Mouse (Mus musculus) myocyte (in vitro differentiated cells): Measurements from ENCODE around the gene Msi2. TPM values are rescaled to one million over a fixed set of nuclear protein-coding genes. Genes with fewer than 3 reads are reported as not detected.

Source experiments
- H3K27me3 ChIP-seq: one replicate; pipeline ENCODE4 v1.6.1; 2011; ENCODE audit not compliant: control insufficient read depth, insufficient read depth, insufficient read length
- H3K36me3 ChIP-seq: one replicate; pipeline ENCODE4 v1.6.1; 2011; ENCODE audit not compliant: control insufficient read depth, insufficient read depth
- H3K4me2 ChIP-seq: one replicate; pipeline ENCODE4 v1.6.1; 2011; ENCODE audit warnings: low read depth, control low read depth
- H3K4me3 ChIP-seq: one replicate; pipeline ENCODE4 v1.5.1; 2011; ENCODE audit warnings: mild to moderate bottlenecking, control low read depth, moderate library complexity
- H3K79me2 ChIP-seq: one replicate; pipeline ENCODE4 v1.6.1; 2011; ENCODE audit not compliant: control insufficient read depth, insufficient read depth
- H3ac ChIP-seq: one replicate; pipeline ENCODE4 v1.6.1; 2011; ENCODE audit not compliant: control insufficient read depth, insufficient read length
- CEBPB ChIP-seq: IDR thresholded peaks from 2 replicates; pipeline ENCODE4 v1.6.1; 2011; ENCODE audit warnings: mild to moderate bottlenecking, moderate library complexity; ENCODE audit not compliant: poor library complexity, insufficient read depth, severe bottlenecking
- E2F4 ChIP-seq: IDR thresholded peaks from one replicate; pipeline ENCODE4 v1.6.1; 2011; ENCODE audit warnings: mild to moderate bottlenecking, control low read depth, moderate library complexity; ENCODE audit not compliant: insufficient read depth
- MAX ChIP-seq: IDR thresholded peaks from one replicate; pipeline ENCODE4 v1.6.1; 2011; ENCODE audit warnings: low read depth, mild to moderate bottlenecking, control low read depth
- MYOD1 ChIP-seq, 3 experiments: IDR thresholded peaks; one replicate each; pipeline ENCODE4 v1.6.1; 2011; ENCODE audit warnings: control low read depth in 2 of 3, low read depth in 2 of 3, mild to moderate bottlenecking in 2 of 3, moderate library complexity in 1 of 3; ENCODE audit not compliant: insufficient read length in 2 of 3, control insufficient read depth in 1 of 3
- MYOG ChIP-seq, 3 experiments: IDR thresholded peaks; one replicate each; pipeline ENCODE4 v1.6.1; 2011; ENCODE audit warnings: control low read depth in 2 of 3, low read depth in 2 of 3, mild to moderate bottlenecking in 2 of 3; ENCODE audit not compliant: insufficient read length in 2 of 3, control insufficient read depth in 1 of 3, insufficient read depth in 1 of 3
- POLR2A ChIP-seq: IDR thresholded peaks from one replicate; pipeline ENCODE4 v1.6.1; 2011; ENCODE audit warnings: low read depth, mild to moderate bottlenecking, control low read depth, moderate library complexity; ENCODE audit not compliant: insufficient read length
- POLR2AphosphoS2 ChIP-seq: IDR thresholded peaks from one replicate; pipeline ENCODE4 v1.6.1; 2011; ENCODE audit warnings: low read depth, control low read depth; ENCODE audit not compliant: insufficient read length
- REST ChIP-seq: IDR thresholded peaks from one replicate; pipeline ENCODE4 v1.6.1; 2011; ENCODE audit warnings: mild to moderate bottlenecking, control low read depth, moderate library complexity; ENCODE audit not compliant: insufficient read depth, insufficient read length
- SRF ChIP-seq: IDR thresholded peaks from one replicate; pipeline ENCODE4 v1.6.1; 2011; ENCODE audit warnings: low read depth; ENCODE audit not compliant: control insufficient read depth, insufficient read length
- TCF12 ChIP-seq: IDR thresholded peaks from one replicate; pipeline ENCODE4 v1.6.1; 2011; ENCODE audit warnings: mild to moderate bottlenecking, control low read depth; ENCODE audit not compliant: poor library complexity, insufficient read depth, severe bottlenecking
- TCF3 ChIP-seq: IDR thresholded peaks from one replicate; pipeline ENCODE4 v1.6.1; 2011; ENCODE audit warnings: low read depth, control low read depth; ENCODE audit not compliant: insufficient read length
- USF1 ChIP-seq: IDR thresholded peaks from one replicate; pipeline ENCODE4 v1.6.1; 2011; ENCODE audit warnings: low read depth, mild to moderate bottlenecking, control low read depth, moderate library complexity
- polyA plus RNA-seq: library from polyadenylated mRNA; unstranded; fragments of >200 nt; fragmentation: generic; extraction: Trizol; gene quantifications from one replicate; pipeline ENCODE4 v1.2.1, GENCODE M21; 2012; ENCODE audit warnings: missing spikeins

Gene Msi2
- polyA plus RNA-seq, 1 experiment: 37.9 TPM

DNA sequence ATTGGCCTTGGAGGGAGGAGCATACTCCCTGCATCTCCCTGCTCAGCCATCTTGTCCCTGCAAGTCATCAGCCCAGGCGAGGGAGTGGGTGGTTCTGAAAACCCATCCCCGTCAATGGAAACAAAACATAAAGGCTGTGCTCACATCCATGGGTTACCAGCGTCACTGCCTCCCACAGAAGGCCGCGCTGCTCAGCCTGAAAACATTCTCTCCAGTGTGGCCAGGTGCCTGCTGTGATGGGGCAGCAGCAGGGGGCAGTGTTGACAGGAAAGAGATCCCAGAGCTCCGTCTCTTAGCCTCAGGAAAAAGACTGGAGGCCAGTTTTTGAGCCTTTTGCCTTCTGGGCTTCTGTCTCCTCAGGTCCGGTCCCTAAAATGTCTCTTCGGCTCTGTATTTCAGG is 165.3 kb downstream of the Msi2 start:
- peaks cover 50% of the 10 kb centered on the region for H3K79me2 ChIP-seq
- H3ac ChIP-seq: no peak overlapping the region
- H3K27me3 ChIP-seq: no peaks in the 10 kb centered on the region
- no peak overlapping the region for H3K4me2 ChIP-seq
- H3K36me3 ChIP-seq: peaks cover under 1% of the 10 kb centered on the region
- H3K4me3 ChIP-seq: no peak overlapping the region
- TF ChIP-seq POLR2A (no peak), MYOD1 (IDR thresholded peaks at IDR 0.05; ENCODE audit: control insufficient read depth in 1 of 3, insufficient read length in 2 of 3, low read depth in 2 of 3) (peak in 1 of 3 experiments; percentile 47)

DNA sequence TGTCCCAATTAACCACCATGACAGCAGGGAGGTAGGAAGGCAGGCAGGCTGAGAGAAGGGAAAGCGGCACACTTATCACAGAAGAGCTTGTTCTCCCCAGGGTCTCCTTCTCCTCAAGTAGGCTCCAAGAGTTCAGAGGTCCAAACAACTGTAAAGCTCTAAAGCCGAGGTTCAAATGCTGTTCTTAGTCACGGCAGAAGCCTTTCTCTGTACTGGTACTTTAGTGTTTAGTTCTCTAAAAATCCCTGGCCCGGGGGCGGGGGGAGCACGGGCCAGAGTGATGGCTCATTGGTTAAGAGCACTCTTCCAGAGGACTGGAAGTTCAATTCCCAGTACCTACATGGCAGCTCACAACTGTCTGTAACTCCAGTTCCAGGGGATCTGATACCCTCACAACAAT is 165.9 kb downstream of the Msi2 start:
- TF ChIP-seq E2F4 (no peak), TCF3 (no peak), REST (no peak), SRF (no peak), POLR2A (no peak), USF1 (no peak), CEBPB (no peak), MAX (no peak), MYOD1 (IDR thresholded peaks at IDR 0.05; ENCODE audit: control insufficient read depth in 1 of 3, insufficient read length in 2 of 3, low read depth in 2 of 3) (no peak), POLR2AphosphoS2 (no peak), MYOG (IDR thresholded peaks at IDR 0.05; ENCODE audit: control insufficient read depth in 1 of 3, insufficient read depth in 1 of 3, insufficient read length in 2 of 3, low read depth in 2 of 3) (no peak), TCF12 (no peak)
- Histone ChIP-seq H3ac (no peak overlapping the region), H3K27me3 (no peaks in the 10 kb centered on the region), H3K79me2 (peaks cover 53% of the 10 kb centered on the region), H3K36me3 (peaks cover 3% of the 10 kb centered on the region), H3K4me3 (no peak overlapping the region), H3K4me2 (no peak overlapping the region)

DNA sequence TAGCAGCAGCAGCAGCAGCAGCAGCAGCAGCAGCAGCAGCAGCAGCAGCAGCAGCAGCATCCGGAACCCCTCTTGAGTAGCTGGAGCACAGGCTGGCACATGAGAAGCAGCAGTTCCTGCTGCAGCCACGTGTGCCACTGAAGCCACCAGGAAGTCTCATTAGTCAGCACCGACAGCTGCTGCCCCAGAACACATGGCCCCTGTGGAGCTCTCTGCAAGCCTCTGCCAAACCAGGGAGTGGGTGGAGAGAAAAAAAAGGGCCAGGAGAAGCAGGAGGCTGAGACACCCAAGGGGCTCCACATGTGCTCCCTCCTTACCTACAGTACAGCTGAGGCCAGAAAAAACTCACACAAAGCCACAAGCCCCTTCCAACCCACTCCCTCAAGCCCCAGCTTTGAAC is 167.3 kb downstream of the Msi2 start:
- no peak overlapping the region for H3ac ChIP-seq
- no peak overlapping the region for H3K4me3 ChIP-seq
- peak overlapping the region; percentile 66 for H3K4me2 ChIP-seq
- TF ChIP-seq TCF12: peak; percentile 87
- no peak for TF ChIP-seq POLR2AphosphoS2
- no peak for TF ChIP-seq CEBPB
- TF ChIP-seq TCF3: peak; percentile 92
- TF ChIP-seq MYOG (IDR thresholded peaks at IDR 0.05; ENCODE audit: control insufficient read depth in 1 of 3, insufficient read depth in 1 of 3, insufficient read length in 2 of 3, low read depth in 2 of 3): peak; percentile 97 to 99 (median 99)
- peak; percentile 77 for TF ChIP-seq USF1
- TF ChIP-seq SRF: no peak
- peak; percentile 47 for TF ChIP-seq POLR2A
- peak; percentile 81 to 98 (median 97) for TF ChIP-seq MYOD1 (IDR thresholded peaks at IDR 0.05; ENCODE audit: control insufficient read depth in 1 of 3, insufficient read length in 2 of 3, low read depth in 2 of 3)
- peak; percentile 70 for TF ChIP-seq MAX
- H3K79me2 ChIP-seq: peaks cover 53% of the 10 kb centered on the region
- H3K27me3 ChIP-seq: no peaks in the 10 kb centered on the region
- peaks cover 3% of the 10 kb centered on the region for H3K36me3 ChIP-seq

DNA sequence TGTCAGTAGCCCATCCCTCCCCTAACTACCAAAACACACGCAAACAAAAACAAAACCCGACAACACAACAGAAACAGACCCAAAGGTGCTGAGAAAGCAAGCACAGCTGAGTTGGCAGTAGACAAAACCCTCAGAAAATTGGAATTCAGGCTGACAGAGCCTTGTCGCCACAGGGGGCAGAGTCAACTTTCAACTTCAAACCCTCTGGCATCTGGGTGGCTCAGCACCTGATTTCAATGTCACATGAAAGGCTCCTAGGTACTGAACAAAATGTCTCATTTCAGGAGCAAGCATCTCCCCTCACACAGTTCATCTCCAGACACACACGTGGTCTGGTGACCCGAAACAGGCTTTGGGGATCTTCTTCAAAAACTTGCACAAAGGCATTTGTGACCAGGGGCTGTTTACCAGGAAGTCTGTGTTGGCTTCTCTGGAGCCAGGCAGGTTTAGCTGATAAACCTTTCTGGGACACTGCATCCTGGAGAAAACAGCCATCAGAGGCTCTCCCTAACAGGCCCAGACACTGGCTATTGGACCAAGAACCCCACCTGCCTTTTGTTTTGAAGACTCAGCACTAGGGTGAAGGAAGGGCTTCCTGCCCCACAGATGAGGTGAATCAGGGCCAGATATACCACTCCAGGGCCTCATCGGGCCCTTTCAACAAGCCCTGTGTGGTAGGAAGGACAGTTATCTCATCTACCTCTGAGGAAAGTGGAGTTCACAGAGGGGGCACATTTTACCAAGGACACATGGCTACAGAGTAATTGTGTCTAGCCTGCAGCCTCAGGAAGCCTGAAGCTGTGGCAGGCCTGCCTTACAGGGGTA is 168.0 kb downstream of the Msi2 start:
- TF ChIP-seq MYOG (IDR thresholded peaks at IDR 0.05; ENCODE audit: control insufficient read depth in 1 of 3, insufficient read depth in 1 of 3, insufficient read length in 2 of 3, low read depth in 2 of 3): peak in 1 of 3 experiments; percentile 13
- no peak for TF ChIP-seq E2F4
- no peak overlapping the region for H3K4me3 ChIP-seq
- H3K79me2 ChIP-seq: peaks cover 56% of the 10 kb centered on the region
- H3K36me3 ChIP-seq: peaks cover 3% of the 10 kb centered on the region
- H3ac ChIP-seq: no peak overlapping the region
- H3K4me2 ChIP-seq: peak overlapping the region; percentile 66
- no peaks in the 10 kb centered on the region for H3K27me3 ChIP-seq

DNA sequence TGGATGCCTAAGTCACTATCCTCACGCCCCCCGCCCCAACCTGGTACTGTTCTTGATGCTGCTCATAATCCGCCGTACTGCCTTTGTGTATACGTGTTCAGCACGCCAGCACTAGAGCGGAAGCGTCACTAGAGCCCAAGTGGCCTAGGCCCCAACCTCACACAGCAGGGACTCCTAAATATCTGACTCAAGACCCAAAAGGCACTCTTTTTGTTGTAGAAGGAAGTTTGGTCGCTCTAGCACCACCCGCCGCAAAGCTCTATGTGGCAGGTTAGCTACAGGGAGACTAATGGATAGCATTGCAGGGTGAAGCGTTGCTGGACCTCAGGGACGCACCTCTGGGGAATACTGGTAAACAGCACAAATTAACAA is 168.8 kb downstream of the Msi2 start:
- no peak for TF ChIP-seq POLR2A
- TF ChIP-seq MAX: no peak

More for the DNA sequence above, 168.8 kb downstream of the Msi2 start:
- Histone ChIP-seq H3K4me3 (no peak overlapping the region), H3K79me2 (peaks cover 48% of the 10 kb centered on the region), H3ac (no peak overlapping the region), H3K4me2 (peak overlapping the region; percentile 66), H3K27me3 (no peaks in the 10 kb centered on the region), H3K36me3 (peaks cover 3% of the 10 kb centered on the region)
